Mouse (Mus musculus): ENCODE measurements around the gene Osbpl2.

- TF ChIP-seq CTCF (IDR thresholded peaks at IDR 0.05; ENCODE audit: borderline replicate concordance, insufficient read depth, low read depth, low read length), result no peak
- no peak for TF ChIP-seq POLR2A (IDR thresholded peaks at IDR 0.05; ENCODE audit: borderline replicate concordance, insufficient read depth, low read length)
Observed at GRCm38 (mm10) chr2:180181542-180181941, 62.4 kb downstream of the Osbpl2 start.

Measured in cerebellum, adult 2 months (tissue).